Mouse (Mus musculus): ENCODE data around the gene Ccdc84. TPM values are rescaled to one million over a fixed set of nuclear protein-coding genes. Genes with fewer than 3 reads are reported as not detected.

Ccdc84 gene
- polyA plus RNA-seq, 1 experiment from 2014 or later: 27.4 TPM

DNA sequence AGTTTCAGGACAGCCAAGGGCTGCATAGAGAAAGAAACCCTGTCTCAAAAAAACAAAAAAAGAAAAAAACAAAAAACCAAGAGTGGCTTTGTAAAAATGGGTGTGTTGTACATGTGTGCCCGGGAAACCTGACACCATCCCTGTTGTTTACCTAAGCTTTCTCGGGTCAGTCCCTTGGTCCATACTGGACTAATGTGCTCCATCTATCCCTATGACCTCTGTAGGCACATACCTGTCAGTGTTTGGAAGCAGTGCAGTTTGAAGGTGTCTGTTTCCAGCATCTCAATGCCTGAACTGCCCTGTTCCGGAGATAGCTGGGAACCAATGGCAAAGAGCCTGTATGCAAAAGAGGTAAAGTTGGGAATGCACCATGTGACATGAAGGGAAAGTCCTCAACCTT is 13.4 kb downstream of the Ccdc84 start:
- Histone ChIP-seq H3K27me3 (replicated peaks) (no peaks in the 10 kb centered on the region), H3K9me3 (no peaks in the 10 kb centered on the region), H3K4me3 (replicated peaks) (no peak overlapping the region), H3K27ac (no peak overlapping the region), H3K9ac (no peak overlapping the region), H3K4me1 (0 out of 2 replicates have a peak, but pooled peaks cover 3% of the 10 kb centered on the region), H3K4me2 (no peak overlapping the region), H3K36me3 (peaks cover 48% of the 10 kb centered on the region)
- ATAC-seq (ENCODE audit: insufficient read depth, low FRiP score, low read depth): no peak
- 50% methylated on average over 3 of the region's 3 CpGs for WGBS

DNA sequence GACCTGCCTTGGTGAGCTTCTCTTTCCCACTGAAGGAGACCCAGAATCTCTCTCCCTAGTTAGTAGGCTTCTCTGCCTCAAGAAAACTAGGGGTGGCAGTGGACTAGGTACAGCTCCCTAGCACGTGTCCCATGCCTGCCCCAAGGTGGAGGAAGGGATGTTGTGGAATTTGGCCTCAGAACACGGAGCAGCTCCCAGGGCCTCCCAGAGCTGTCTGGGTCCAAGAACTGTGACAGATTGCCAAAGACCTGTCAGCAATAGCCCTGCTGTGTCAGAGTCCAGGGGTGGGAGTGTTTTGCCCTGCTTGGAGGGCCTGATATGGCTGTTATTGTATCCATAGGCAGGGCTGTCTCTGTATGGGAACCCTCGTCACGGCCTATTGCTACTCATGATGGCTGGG is 17.3 kb downstream of the Ccdc84 start:
- no peak overlapping the region for H3K4me2 ChIP-seq
- H3K4me1 ChIP-seq: no peaks in the 10 kb centered on the region
- 77% methylated on average over 4 of the region's 4 CpGs for WGBS
- no peak for ATAC-seq (ENCODE audit: insufficient read depth, low FRiP score, low read depth)
- H3K9me3 ChIP-seq: no peaks in the 10 kb centered on the region
- H3K36me3 ChIP-seq: peaks cover 42% of the 10 kb centered on the region
- H3K4me3 ChIP-seq (replicated peaks): no peak overlapping the region
- no peak overlapping the region for H3K27ac ChIP-seq
- H3K27me3 ChIP-seq (replicated peaks): no peaks in the 10 kb centered on the region
- H3K9ac ChIP-seq: no peak overlapping the region

DNA sequence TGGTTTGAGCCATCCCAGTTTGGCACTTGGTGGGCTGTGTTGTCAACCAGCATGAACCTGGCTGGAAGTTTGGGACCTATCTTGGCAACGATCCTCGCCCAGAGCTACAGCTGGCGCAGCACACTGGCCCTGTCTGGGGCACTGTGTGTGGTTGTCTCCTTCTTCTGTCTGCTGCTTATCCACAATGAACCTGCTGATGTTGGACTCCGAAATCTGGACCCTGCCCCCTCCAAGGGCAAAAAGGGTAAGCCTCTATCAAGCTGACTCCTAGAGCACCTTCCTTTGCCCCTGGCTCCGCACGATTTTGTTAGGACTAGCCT is 18.6 kb downstream of the Ccdc84 start:
- H3K9ac ChIP-seq: no peak overlapping the region
- H3K27me3 ChIP-seq (replicated peaks): no peaks in the 10 kb centered on the region
- H3K4me1 ChIP-seq: no peaks in the 10 kb centered on the region
- no peaks in the 10 kb centered on the region for H3K9me3 ChIP-seq
- H3K4me3 ChIP-seq (replicated peaks): no peak overlapping the region
- no peak for ATAC-seq (ENCODE audit: insufficient read depth, low FRiP score, low read depth)
- 89% methylated on average over 6 of the region's 6 CpGs for WGBS
- peaks cover 37% of the 10 kb centered on the region for H3K36me3 ChIP-seq
- H3K4me2 ChIP-seq: no peak overlapping the region
- H3K27ac ChIP-seq: no peak overlapping the region

DNA sequence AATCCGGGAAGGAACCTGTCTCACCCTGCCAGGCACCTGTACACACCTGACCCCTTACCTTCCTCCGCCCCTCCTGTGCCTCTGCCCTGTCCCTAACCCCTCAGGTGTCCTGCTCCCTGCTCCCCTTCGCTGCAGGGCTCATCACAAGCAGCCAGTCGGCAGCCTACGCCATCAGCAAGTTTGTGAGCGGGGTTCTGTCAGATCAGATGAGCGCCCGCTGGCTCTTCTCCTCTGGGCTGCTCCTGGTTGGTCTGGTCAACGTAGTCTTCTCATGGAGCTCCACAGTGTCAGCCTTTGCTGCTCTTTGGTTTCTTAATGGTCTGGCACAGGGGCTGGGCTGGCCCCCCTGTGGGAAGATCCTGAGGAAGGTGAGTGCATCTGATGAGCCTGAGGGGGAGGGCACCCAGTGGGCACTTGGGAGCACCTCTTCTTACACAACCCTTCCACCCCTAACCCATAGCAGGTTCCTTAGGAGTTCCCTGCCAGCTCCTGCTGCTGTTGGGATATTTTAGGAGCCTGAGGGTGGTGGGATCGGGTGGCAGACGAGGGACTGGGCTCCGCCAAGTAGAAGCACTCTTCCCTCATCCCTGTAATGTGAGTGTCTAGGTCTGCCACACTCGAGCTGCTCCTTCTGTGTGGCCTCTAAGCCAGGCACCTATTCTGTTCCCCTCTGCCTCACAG is 19.1 kb downstream of the Ccdc84 start:
- peaks cover 37% of the 10 kb centered on the region for H3K36me3 ChIP-seq
- WGBS: 75% methylated on average over 13 of the region's 13 CpGs
- H3K27ac ChIP-seq: no peak overlapping the region
- no peaks in the 10 kb centered on the region for H3K4me1 ChIP-seq
- H3K9me3 ChIP-seq: no peaks in the 10 kb centered on the region
- no peak overlapping the region for H3K4me2 ChIP-seq
- H3K9ac ChIP-seq: no peak overlapping the region
- no peak for ATAC-seq (ENCODE audit: insufficient read depth, low FRiP score, low read depth)
- H3K4me3 ChIP-seq (replicated peaks): 0 out of 2 replicates have a peak overlapping the region, but pooled peaks have one; percentile 66
- H3K27me3 ChIP-seq (replicated peaks): no peaks in the 10 kb centered on the region

DNA sequence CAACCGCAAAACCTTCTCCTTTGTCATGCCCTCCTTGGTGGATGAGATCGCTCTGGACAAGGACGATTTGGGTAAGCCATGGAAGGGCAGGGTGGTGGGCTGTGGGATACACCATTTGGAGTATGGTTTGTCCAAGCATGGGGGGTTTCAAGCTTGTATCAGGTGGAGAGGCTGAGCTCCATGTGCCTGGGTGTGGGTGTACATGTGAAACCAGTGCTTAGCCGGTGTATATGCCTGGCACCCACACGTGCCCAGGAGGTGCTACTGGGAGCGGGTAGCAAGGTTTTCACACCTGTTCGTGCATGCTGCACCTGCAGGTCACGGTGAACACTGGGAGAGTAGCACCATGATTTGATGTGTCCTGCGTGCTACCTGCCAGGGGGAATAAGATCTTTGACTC is 19.8 kb downstream of the Ccdc84 start:
- no peak overlapping the region for H3K9ac ChIP-seq
- no peaks in the 10 kb centered on the region for H3K9me3 ChIP-seq
- no peaks in the 10 kb centered on the region for H3K27me3 ChIP-seq (replicated peaks)
- H3K27ac ChIP-seq: peak overlapping the region; percentile 41; the same call in 1 of the 2 replicates
- H3K4me3 ChIP-seq (replicated peaks): peak overlapping the region; percentile 66
- no peaks in the 10 kb centered on the region for H3K4me1 ChIP-seq
- 76% methylated on average over 9 of the region's 9 CpGs for WGBS
- no peak for ATAC-seq (ENCODE audit: insufficient read depth, low FRiP score, low read depth)
- H3K4me2 ChIP-seq: peak overlapping the region; percentile 79
- peaks cover 31% of the 10 kb centered on the region for H3K36me3 ChIP-seq

DNA sequence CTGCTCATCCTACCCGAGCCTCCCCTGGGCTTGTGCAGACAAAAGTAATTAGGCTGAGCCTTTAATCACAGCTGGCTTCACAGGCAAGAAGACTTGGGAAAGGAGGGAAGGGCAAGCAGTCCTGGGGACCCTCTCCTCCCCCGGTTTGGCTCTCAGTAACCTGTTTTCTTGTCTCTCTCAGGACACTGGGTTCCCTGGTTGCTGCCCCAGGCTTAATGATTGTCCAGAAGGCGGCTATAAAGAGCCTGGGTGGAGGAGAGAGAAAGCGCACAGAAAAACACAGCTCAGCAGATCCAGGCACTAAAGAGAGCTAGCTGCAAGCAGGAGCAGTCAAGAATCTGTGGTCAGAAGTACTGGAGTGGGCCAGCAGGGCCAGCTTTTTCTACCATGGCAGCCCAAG is 20.3 kb downstream of the Ccdc84 start:
- Histone ChIP-seq H3K4me2 (peak overlapping the region; percentile 79), H3K27ac (peak overlapping the region; percentile 41), H3K9ac (no peak overlapping the region), H3K27me3 (replicated peaks) (no peaks in the 10 kb centered on the region), H3K36me3 (peaks cover 27% of the 10 kb centered on the region), H3K4me1 (no peaks in the 10 kb centered on the region), H3K4me3 (replicated peaks) (peak overlapping the region; percentile 66), H3K9me3 (no peaks in the 10 kb centered on the region)
- ATAC-seq (ENCODE audit: insufficient read depth, low FRiP score, low read depth): no peak
- WGBS: 34% methylated on average over 4 of the region's 4 CpGs

DNA sequence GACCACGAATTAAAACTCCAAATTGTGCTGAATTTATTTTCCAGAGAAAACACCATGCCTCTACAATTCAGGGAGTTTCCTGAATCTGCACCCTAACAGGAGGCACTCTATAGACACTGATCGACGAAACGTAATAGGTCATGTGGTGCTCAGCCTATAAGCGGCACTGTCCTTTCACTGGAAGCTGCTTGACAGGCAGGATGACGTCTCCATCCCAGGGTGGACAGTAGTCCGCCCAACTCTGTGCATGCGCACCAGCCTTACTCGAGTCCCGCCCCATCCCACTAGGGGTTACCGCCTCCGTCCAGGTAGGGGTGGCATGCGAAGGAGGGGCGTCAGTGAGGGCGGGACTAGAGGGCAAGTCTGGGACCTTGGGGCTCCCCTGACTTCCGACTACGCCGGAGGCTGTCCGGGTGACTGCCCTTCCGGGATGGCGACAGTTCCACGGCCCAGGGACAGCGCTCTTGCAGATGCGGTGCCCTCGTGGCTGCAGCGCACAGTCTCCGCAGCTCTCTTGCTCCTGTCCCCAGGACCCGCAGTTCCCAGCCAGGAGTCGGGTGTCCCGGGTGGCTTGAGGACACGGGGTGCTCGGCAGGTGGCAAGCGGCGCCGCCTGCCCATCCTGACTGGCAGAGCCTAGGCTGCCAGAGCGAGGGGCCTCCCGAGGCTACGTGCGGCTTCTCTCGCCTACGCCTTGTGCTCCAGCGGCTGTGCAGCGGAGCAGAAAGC is 21.5 kb downstream of the Ccdc84 start, which contains the start of gene Slc37a4:
Gene Slc37a4, plus strand, starts transcription at position 169 of the 728 bp plus-strand sequence.
- Histone ChIP-seq H3K27ac (peak within 1 kb of the TSS; percentile 84), H3K27me3 (replicated peaks) (no peaks in the 10 kb centered on the region), H3K4me2 (peak within 1 kb of the TSS; percentile 79), H3K9ac (peak within 1 kb of the TSS; percentile 71), H3K36me3 (peaks cover 17% of the 10 kb centered on the region), H3K4me3 (replicated peaks) (peak within 1 kb of the TSS; percentile 66), H3K4me1 (no peaks in the 10 kb centered on the region), H3K9me3 (no peaks in the 10 kb centered on the region)
- under 1% methylated on average over 43 of the region's 43 CpGs for WGBS
- ATAC-seq (ENCODE audit: insufficient read depth, low FRiP score, low read depth): peak; percentile 98

DNA sequence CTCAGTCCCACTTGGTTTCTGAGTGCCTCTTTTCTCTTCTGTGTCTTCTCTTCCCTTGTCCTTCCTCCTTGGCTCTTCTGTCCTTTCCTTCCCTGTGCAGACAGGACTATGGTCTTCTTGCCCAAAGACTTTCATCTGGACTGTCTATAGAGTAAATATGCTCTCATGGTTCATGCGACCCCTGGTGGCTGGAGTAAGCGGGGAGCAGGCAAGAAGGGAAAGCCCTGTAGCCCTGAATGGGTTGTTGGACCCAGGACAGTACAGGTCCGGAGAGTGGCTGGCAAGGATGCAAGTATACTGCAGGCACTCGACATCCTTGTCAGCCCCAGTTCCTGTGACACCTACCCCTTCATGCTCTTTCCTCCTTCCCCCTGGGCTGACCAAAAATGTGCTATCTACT is 26.9 kb downstream of the Ccdc84 start:
- Histone ChIP-seq H3K4me1 (no peaks in the 10 kb centered on the region), H3K27me3 (replicated peaks) (no peaks in the 10 kb centered on the region), H3K36me3 (peaks cover 38% of the 10 kb centered on the region), H3K9ac (no peak overlapping the region), H3K27ac (no peak overlapping the region), H3K4me3 (replicated peaks) (no peak overlapping the region), H3K4me2 (no peak overlapping the region), H3K9me3 (no peaks in the 10 kb centered on the region)
- 35% methylated on average over 4 of the region's 4 CpGs for WGBS
- ATAC-seq (ENCODE audit: insufficient read depth, low FRiP score, low read depth): peak; percentile 30

DNA sequence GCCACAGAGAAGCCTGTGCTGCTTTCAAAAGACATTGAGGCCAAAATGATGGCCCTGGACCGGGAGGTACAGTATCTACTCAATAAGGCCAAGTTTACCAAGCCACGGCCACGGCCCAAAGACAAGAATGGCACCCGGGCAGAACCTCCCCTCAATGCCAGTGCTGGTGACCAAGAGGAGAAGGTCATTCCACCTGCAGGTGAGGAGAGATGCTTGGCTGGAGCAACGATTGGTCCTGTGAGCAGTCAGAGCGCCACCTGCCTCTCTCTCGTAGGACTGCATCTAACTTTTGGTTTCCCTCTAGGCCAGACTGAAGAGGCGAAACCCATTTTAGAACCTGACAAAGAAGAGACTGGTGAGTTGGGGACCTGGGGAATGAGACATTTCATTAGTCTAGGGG is 29.1 kb downstream of the Ccdc84 start:
- no peak for ATAC-seq (ENCODE audit: insufficient read depth, low FRiP score, low read depth)
- Histone ChIP-seq H3K4me2 (no peak overlapping the region), H3K9me3 (no peaks in the 10 kb centered on the region), H3K9ac (no peak overlapping the region), H3K27ac (no peak overlapping the region), H3K4me1 (no peaks in the 10 kb centered on the region), H3K36me3 (peaks cover 59% of the 10 kb centered on the region), H3K27me3 (replicated peaks) (no peaks in the 10 kb centered on the region), H3K4me3 (replicated peaks) (no peak overlapping the region)
- 64% methylated on average over 8 of the region's 8 CpGs for WGBS

DNA sequence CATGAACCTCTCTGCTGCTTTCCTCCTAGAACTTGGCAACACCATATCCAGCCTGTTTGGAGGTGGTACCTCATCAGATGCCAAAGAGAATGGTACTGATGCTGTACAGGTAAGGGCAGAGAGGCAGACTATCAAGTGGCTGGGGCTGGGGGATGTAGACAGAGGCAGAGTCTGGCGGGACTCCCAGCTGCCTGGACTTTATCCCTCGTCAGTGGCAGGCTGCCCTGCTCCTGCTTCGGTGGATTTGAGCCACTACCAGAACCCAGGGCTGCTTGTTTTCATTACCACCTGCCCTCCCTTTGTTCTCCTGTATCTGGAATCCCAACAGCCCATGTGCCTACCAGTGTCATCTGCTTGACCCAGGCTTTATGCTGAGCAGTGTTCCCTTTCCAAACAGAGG is 31.1 kb downstream of the Ccdc84 start:
- Histone ChIP-seq H3K4me3 (replicated peaks) (no peak overlapping the region), H3K9ac (no peak overlapping the region), H3K4me1 (no peaks in the 10 kb centered on the region), H3K9me3 (no peaks in the 10 kb centered on the region), H3K27me3 (replicated peaks) (no peaks in the 10 kb centered on the region), H3K27ac (no peak overlapping the region), H3K4me2 (no peak overlapping the region), H3K36me3 (peaks cover 80% of the 10 kb centered on the region)
- WGBS: 77% methylated on average over 3 of the region's 3 CpGs
- no peak for ATAC-seq (ENCODE audit: insufficient read depth, low FRiP score, low read depth)

DNA sequence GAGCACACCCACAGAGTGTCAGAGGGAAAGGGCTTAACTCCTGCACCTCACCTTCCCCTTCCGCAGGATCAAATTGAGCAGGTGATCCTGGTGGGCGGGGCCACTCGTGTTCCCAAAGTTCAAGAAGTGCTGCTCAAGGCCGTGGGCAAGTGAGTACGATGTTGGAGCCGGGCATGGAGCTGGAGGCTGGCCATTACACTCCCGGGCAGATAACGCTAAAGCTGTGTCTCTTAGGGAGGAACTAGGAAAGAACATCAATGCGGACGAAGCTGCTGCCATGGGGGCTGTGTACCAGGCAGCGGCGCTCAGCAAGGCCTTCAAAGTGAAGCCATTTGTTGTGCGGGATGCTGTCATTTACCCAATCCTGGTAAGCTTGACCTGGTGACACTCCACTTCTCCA is 33.8 kb downstream of the Ccdc84 start:
- ATAC-seq (ENCODE audit: insufficient read depth, low FRiP score, low read depth): no peak

DNA sequence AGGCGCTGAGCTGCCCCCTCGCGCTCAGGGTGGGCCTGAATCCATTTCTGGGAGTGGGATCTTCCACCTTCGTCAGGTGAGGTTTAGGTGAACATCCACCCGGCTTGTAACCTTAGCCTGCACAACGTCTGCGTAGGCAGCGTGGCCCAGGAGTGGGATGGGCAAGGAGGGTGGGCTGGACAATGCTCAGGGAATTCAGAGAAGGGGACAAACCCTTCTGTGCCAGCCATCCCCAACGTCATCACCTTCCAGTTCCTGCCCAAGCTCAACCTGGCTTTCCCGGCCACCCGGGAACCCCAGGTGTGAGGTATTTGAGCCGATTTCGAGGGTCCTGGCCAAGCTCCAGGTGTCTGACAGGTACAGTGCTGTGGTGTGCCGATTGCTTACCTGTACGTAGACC is 38.5 kb downstream of the Ccdc84 start:
- H3K9ac ChIP-seq: peak overlapping the region; percentile 86
- peak overlapping the region; percentile 78 for H3K4me3 ChIP-seq (replicated peaks)
- no peaks in the 10 kb centered on the region for H3K27me3 ChIP-seq (replicated peaks)
- peak overlapping the region; percentile 80 for H3K4me2 ChIP-seq
- H3K27ac ChIP-seq: peak overlapping the region; percentile 78
- peaks cover 38% of the 10 kb centered on the region for H3K36me3 ChIP-seq
- no peak for ATAC-seq (ENCODE audit: insufficient read depth, low FRiP score, low read depth)
- no peaks in the 10 kb centered on the region for H3K9me3 ChIP-seq
- WGBS: 3% methylated on average over 15 of the region's 15 CpGs
- H3K4me1 ChIP-seq: peaks cover 14% of the 10 kb centered on the region; the same call in 1 of the 2 replicates

More for the DNA sequence above, 33.8 kb downstream of the Ccdc84 start:
- H3K36me3 ChIP-seq: peaks cover 79% of the 10 kb centered on the region
- H3K9me3 ChIP-seq: no peaks in the 10 kb centered on the region
- H3K27ac ChIP-seq: no peak overlapping the region
- no peaks in the 10 kb centered on the region for H3K27me3 ChIP-seq (replicated peaks)
- WGBS: 88% methylated on average over 13 of the region's 13 CpGs
- peaks cover 14% of the 10 kb centered on the region; the same call in 1 of the 2 replicates for H3K4me1 ChIP-seq
- H3K9ac ChIP-seq: no peak overlapping the region
- H3K4me2 ChIP-seq: no peak overlapping the region
- no peak overlapping the region for H3K4me3 ChIP-seq (replicated peaks)

All from stomach, embryonic 15.5 days (tissue).